Mouse (Mus musculus): ENCODE results near the gene Fam131a.
"Not testable (repeated sequence)": the region's sequence is repeated elsewhere in the genome, so short reads cannot be mapped to it uniquely, and the experiment has no call there.

Gene Fam131a

GRCm38 (mm10) chr16:20693111-20693701 is at the start of gene Fam131a:
Gene Fam131a (plus strand): TSS chr16:20693241.
- in situ Hi-C loops (cut with MboI, MseI), result loop anchor here (25.0 kb wide), 1 partner anchor 1569 kb away; the partner anchor contains the start of gene Tra2b

GRCm38 (mm10) chr16:20643911-20644310 is 49.1 kb upstream of the Fam131a start:
- in situ Hi-C loops (cut with MboI, MseI), result no loop called here

- in situ Hi-C loops (cut with MboI, MseI), result no loop called here
These were observed 41.7 kb upstream of the Fam131a start, which contains the start of gene Psmd2 for GRCm38 (mm10) chr16:20651076-20651946. Gene Psmd2 (plus strand): TSS chr16:20651652.

GRCm38 (mm10) chr16:20651947-20652310 is 41.1 kb upstream of the Fam131a start:
- in situ Hi-C loops (cut with MboI, MseI), result no loop called here

- in situ Hi-C loops (cut with MboI, MseI), result no loop called here
These were observed 39.7 kb upstream of the Fam131a start for GRCm38 (mm10) chr16:20653315-20653714.

GRCm38 (mm10) chr16:20657661-20658060 is 35.4 kb upstream of the Fam131a start:
- in situ Hi-C loops (cut with MboI, MseI), result no loop called here

GRCm38 (mm10) chr16:20668013-20668412 is 25.0 kb upstream of the Fam131a start, which contains the start of gene Eif4g1:
Gene Eif4g1 (plus strand): TSS chr16:20668313.
- in situ Hi-C loops (cut with MboI, MseI), result not testable (repeated sequence)

GRCm38 (mm10) chr16:20670291-20670690 is 22.8 kb upstream of the Fam131a start:
- in situ Hi-C loops (cut with MboI, MseI), result loop anchor here (10.0 kb wide), 1 partner anchor 125 kb away; the partner anchor contains the start of gene Abcf3

- in situ Hi-C loops (cut with MboI, MseI), result loop anchor here (10.0 kb wide), 1 partner anchor 127 kb away; the partner anchor contains the start of gene Abcf3
These were observed 21.2 kb upstream of the Fam131a start for GRCm38 (mm10) chr16:20671886-20672285.

- in situ Hi-C loops (cut with MboI, MseI), result loop anchor here (10.0 kb wide), 1 partner anchor 128 kb away; the partner anchor contains the start of gene Abcf3
These were observed 20.5 kb upstream of the Fam131a start for GRCm38 (mm10) chr16:20672500-20672902.

- in situ Hi-C loops (cut with MboI, MseI), result loop anchor here (10.0 kb wide), 1 partner anchor 128 kb away; the partner anchor contains the start of gene Abcf3
These were observed 19.9 kb upstream of the Fam131a start for GRCm38 (mm10) chr16:20672965-20673705.

- in situ Hi-C loops (cut with MboI, MseI), result loop anchor here (10.0 kb wide), 1 partner anchor 129 kb away; the partner anchor contains the start of gene Abcf3
These were observed 19.2 kb upstream of the Fam131a start for GRCm38 (mm10) chr16:20673706-20674303.

- in situ Hi-C loops (cut with MboI, MseI), result loop anchor here (10.0 to 25.0 kb wide), 2 partner anchors 130 to 1587 kb away; partner anchors contain the start of genes Abcf3 and Tra2b
These were observed 17.8 kb upstream of the Fam131a start for GRCm38 (mm10) chr16:20675213-20675612.

GRCm38 (mm10) chr16:20676702-20677101 is 16.3 kb upstream of the Fam131a start:
- in situ Hi-C loops (cut with MboI, MseI), result loop anchor here (10.0 to 25.0 kb wide), 2 partner anchors 132 to 1586 kb away; partner anchors contain the start of genes Abcf3 and Tra2b

- in situ Hi-C loops (cut with MboI, MseI), result loop anchor here (10.0 to 25.0 kb wide), 2 partner anchors 133 to 1585 kb away; partner anchors contain the start of genes Abcf3 and Tra2b
These were observed 15.7 kb upstream of the Fam131a start for GRCm38 (mm10) chr16:20677380-20677779.

GRCm38 (mm10) chr16:20677974-20678675 is 14.9 kb upstream of the Fam131a start:
- in situ Hi-C loops (cut with MboI, MseI), result loop anchor here (10.0 to 25.0 kb wide), 2 partner anchors 133 to 1584 kb away; partner anchors contain the start of genes Abcf3 and Tra2b

- in situ Hi-C loops (cut with MboI, MseI), result loop anchor here (25.0 kb wide), 1 partner anchor 1572 kb away; the partner anchor contains the start of gene Tra2b
These were observed 2.3 kb upstream of the Fam131a start for GRCm38 (mm10) chr16:20690774-20691173.

GRCm38 (mm10) chr16:20691617-20692016 is 1.4 kb upstream of the Fam131a start:
- in situ Hi-C loops (cut with MboI, MseI), result loop anchor here (25.0 kb wide), 1 partner anchor 1571 kb away; the partner anchor contains the start of gene Tra2b

- in situ Hi-C loops (cut with MboI, MseI), result loop anchor here (25.0 kb wide), 1 partner anchor 1570 kb away; the partner anchor contains the start of gene Tra2b
These were observed 638 bp upstream of the Fam131a start for GRCm38 (mm10) chr16:20692241-20692965.

Measured in regulatory T cell (primary cell).